Mouse (Mus musculus): ENCODE measurements at regions not wholly inside any gene's neighbourhood (a gene's known extent, or its start where the extent isn't known, plus 50 kb on each side); places are given as distances from the start of the nearest gene placed in this dataset.

- Histone ChIP-seq H3K36me3 (ENCODE audit: control insufficient read depth, insufficient read depth, low read length) (no peaks in the 10 kb centered on the region), H3K4me3 (ENCODE audit: low read depth, low read length) (no peak overlapping the region), H3K9me3 (replicated peaks; ENCODE audit: control insufficient read depth, low read length, poor library complexity, severe bottlenecking) (no peaks in the 10 kb centered on the region), H3K4me1 (ENCODE audit: control insufficient read depth, insufficient read depth, low read length) (no peaks in the 10 kb centered on the region), H3K9ac (ENCODE audit: low read depth, low read length) (no peak overlapping the region), H3K27me3 (ENCODE audit: control insufficient read depth, insufficient read depth, low read depth, low read length) (no peaks in the 10 kb centered on the region), H3K27ac (ENCODE audit: low read length) (no peak overlapping the region), H3K4me2 (ENCODE audit: low read length) (no peak overlapping the region)
- no peak for ATAC-seq
- WGBS: 94% methylated on average over 8 of the region's 8 CpGs
These were observed 88.4 kb upstream of the Tbl1xr1 start for GRCm38 (mm10) chr3:21988010-21988531.

- H3K4me1 ChIP-seq (ENCODE audit: control insufficient read depth, insufficient read depth, low read length): no peaks in the 10 kb centered on the region
- 84% methylated on average over 4 of the region's 4 CpGs for WGBS
- no peak overlapping the region for H3K27ac ChIP-seq (ENCODE audit: low read length)
- H3K4me2 ChIP-seq (ENCODE audit: low read length): no peak overlapping the region
- no peaks in the 10 kb centered on the region for H3K36me3 ChIP-seq (ENCODE audit: control insufficient read depth, insufficient read depth, low read length)
- H3K27me3 ChIP-seq (ENCODE audit: control insufficient read depth, insufficient read depth, low read depth, low read length): no peaks in the 10 kb centered on the region
- H3K9ac ChIP-seq (ENCODE audit: low read depth, low read length): no peak overlapping the region
- ATAC-seq: no peak
- no peaks in the 10 kb centered on the region for H3K9me3 ChIP-seq (replicated peaks; ENCODE audit: control insufficient read depth, low read length, poor library complexity, severe bottlenecking)
- H3K4me3 ChIP-seq (ENCODE audit: low read depth, low read length): no peak overlapping the region
These were observed 85.9 kb upstream of the Tbl1xr1 start for GRCm38 (mm10) chr3:21990526-21990925.

GRCm38 (mm10) chr3:21991681-21992152 is 84.7 kb upstream of the Tbl1xr1 start:
- Histone ChIP-seq H3K4me1 (ENCODE audit: control insufficient read depth, insufficient read depth, low read length) (no peaks in the 10 kb centered on the region), H3K4me3 (ENCODE audit: low read depth, low read length) (no peak overlapping the region), H3K4me2 (ENCODE audit: low read length) (no peak overlapping the region), H3K27ac (ENCODE audit: low read length) (no peak overlapping the region), H3K27me3 (ENCODE audit: control insufficient read depth, insufficient read depth, low read depth, low read length) (no peaks in the 10 kb centered on the region), H3K9me3 (replicated peaks; ENCODE audit: control insufficient read depth, low read length, poor library complexity, severe bottlenecking) (no peaks in the 10 kb centered on the region), H3K36me3 (ENCODE audit: control insufficient read depth, insufficient read depth, low read length) (no peaks in the 10 kb centered on the region), H3K9ac (ENCODE audit: low read depth, low read length) (no peak overlapping the region)
- no peak for ATAC-seq
- WGBS: 75% methylated on average over 9 of the region's 9 CpGs

- no peaks in the 10 kb centered on the region for H3K4me1 ChIP-seq (ENCODE audit: control insufficient read depth, insufficient read depth, low read length)
- no peak for ATAC-seq
- 90% methylated on average over 5 of the region's 5 CpGs for WGBS
These were observed 84.2 kb upstream of the Tbl1xr1 start for GRCm38 (mm10) chr3:21992203-21992602.

GRCm38 (mm10) chr3:21993961-21994360 is 82.5 kb upstream of the Tbl1xr1 start:
- Histone ChIP-seq H3K27me3 (ENCODE audit: control insufficient read depth, insufficient read depth, low read depth, low read length) (no peaks in the 10 kb centered on the region), H3K4me2 (ENCODE audit: low read length) (no peak overlapping the region), H3K9me3 (replicated peaks; ENCODE audit: control insufficient read depth, low read length, poor library complexity, severe bottlenecking) (no peaks in the 10 kb centered on the region), H3K36me3 (ENCODE audit: control insufficient read depth, insufficient read depth, low read length) (no peaks in the 10 kb centered on the region), H3K4me1 (ENCODE audit: control insufficient read depth, insufficient read depth, low read length) (no peaks in the 10 kb centered on the region), H3K27ac (ENCODE audit: low read length) (no peak overlapping the region), H3K4me3 (ENCODE audit: low read depth, low read length) (no peak overlapping the region), H3K9ac (ENCODE audit: low read depth, low read length) (no peak overlapping the region)
- WGBS: 91% methylated on average over 2 of the region's 2 CpGs
- ATAC-seq: no peak

More at GRCm38 (mm10) chr3:21992203-21992602, 84.2 kb upstream of the Tbl1xr1 start:
- Histone ChIP-seq H3K27me3 (ENCODE audit: control insufficient read depth, insufficient read depth, low read depth, low read length) (no peaks in the 10 kb centered on the region), H3K4me3 (ENCODE audit: low read depth, low read length) (no peak overlapping the region), H3K9ac (ENCODE audit: low read depth, low read length) (no peak overlapping the region), H3K36me3 (ENCODE audit: control insufficient read depth, insufficient read depth, low read length) (no peaks in the 10 kb centered on the region), H3K4me2 (ENCODE audit: low read length) (no peak overlapping the region), H3K9me3 (replicated peaks; ENCODE audit: control insufficient read depth, low read length, poor library complexity, severe bottlenecking) (no peaks in the 10 kb centered on the region), H3K27ac (ENCODE audit: low read length) (no peak overlapping the region)

- H3K36me3 ChIP-seq (ENCODE audit: control insufficient read depth, insufficient read depth, low read length): no peaks in the 10 kb centered on the region
- 80% methylated on average over 8 of the region's 8 CpGs for WGBS
- H3K4me3 ChIP-seq (ENCODE audit: low read depth, low read length): no peak overlapping the region
- ATAC-seq: no peak
- no peaks in the 10 kb centered on the region for H3K27me3 ChIP-seq (ENCODE audit: control insufficient read depth, insufficient read depth, low read depth, low read length)
- H3K9ac ChIP-seq (ENCODE audit: low read depth, low read length): no peak overlapping the region
- no peak overlapping the region for H3K4me2 ChIP-seq (ENCODE audit: low read length)
- H3K9me3 ChIP-seq (replicated peaks; ENCODE audit: control insufficient read depth, low read length, poor library complexity, severe bottlenecking): no peaks in the 10 kb centered on the region
- no peak overlapping the region for H3K27ac ChIP-seq (ENCODE audit: low read length)
- H3K4me1 ChIP-seq (ENCODE audit: control insufficient read depth, insufficient read depth, low read length): no peaks in the 10 kb centered on the region
These were observed 80.7 kb upstream of the Tbl1xr1 start for GRCm38 (mm10) chr3:21995566-21996391.

- no peak overlapping the region for H3K4me2 ChIP-seq (ENCODE audit: low read length)
- no peaks in the 10 kb centered on the region for H3K36me3 ChIP-seq (ENCODE audit: control insufficient read depth, insufficient read depth, low read length)
- no peaks in the 10 kb centered on the region for H3K27me3 ChIP-seq (ENCODE audit: control insufficient read depth, insufficient read depth, low read depth, low read length)
- H3K9me3 ChIP-seq (replicated peaks; ENCODE audit: control insufficient read depth, low read length, poor library complexity, severe bottlenecking): no peaks in the 10 kb centered on the region
- WGBS: 86% methylated on average over 3 of the region's 3 CpGs
- H3K4me3 ChIP-seq (ENCODE audit: low read depth, low read length): no peak overlapping the region
- no peaks in the 10 kb centered on the region for H3K4me1 ChIP-seq (ENCODE audit: control insufficient read depth, insufficient read depth, low read length)
- no peak overlapping the region for H3K9ac ChIP-seq (ENCODE audit: low read depth, low read length)
- no peak overlapping the region for H3K27ac ChIP-seq (ENCODE audit: low read length)
- no peak for ATAC-seq
These were observed 79.1 kb upstream of the Tbl1xr1 start for GRCm38 (mm10) chr3:21997387-21997786.

GRCm38 (mm10) chr3:22005456-22005855 is 71.0 kb upstream of the Tbl1xr1 start:
- no peak for ATAC-seq
- H3K27me3 ChIP-seq (ENCODE audit: control insufficient read depth, insufficient read depth, low read depth, low read length): no peaks in the 10 kb centered on the region
- H3K36me3 ChIP-seq (ENCODE audit: control insufficient read depth, insufficient read depth, low read length): no peaks in the 10 kb centered on the region
- no peak overlapping the region for H3K9ac ChIP-seq (ENCODE audit: low read depth, low read length)
- H3K4me3 ChIP-seq (ENCODE audit: low read depth, low read length): no peak overlapping the region
- no peak overlapping the region for H3K27ac ChIP-seq (ENCODE audit: low read length)
- no peaks in the 10 kb centered on the region for H3K4me1 ChIP-seq (ENCODE audit: control insufficient read depth, insufficient read depth, low read length)
- H3K4me2 ChIP-seq (ENCODE audit: low read length): no peak overlapping the region
- 74% methylated on average over 9 of the region's 9 CpGs for WGBS
- no peaks in the 10 kb centered on the region for H3K9me3 ChIP-seq (replicated peaks; ENCODE audit: control insufficient read depth, low read length, poor library complexity, severe bottlenecking)

GRCm38 (mm10) chr3:22006113-22006512 is 70.3 kb upstream of the Tbl1xr1 start:
- H3K27me3 ChIP-seq (ENCODE audit: control insufficient read depth, insufficient read depth, low read depth, low read length): no peaks in the 10 kb centered on the region
- H3K4me2 ChIP-seq (ENCODE audit: low read length): no peak overlapping the region
- H3K4me1 ChIP-seq (ENCODE audit: control insufficient read depth, insufficient read depth, low read length): no peaks in the 10 kb centered on the region
- WGBS: 54% methylated on average over 1 of the region's 1 CpGs
- no peaks in the 10 kb centered on the region for H3K9me3 ChIP-seq (replicated peaks; ENCODE audit: control insufficient read depth, low read length, poor library complexity, severe bottlenecking)
- ATAC-seq: no peak
- H3K4me3 ChIP-seq (ENCODE audit: low read depth, low read length): no peak overlapping the region
- no peak overlapping the region for H3K9ac ChIP-seq (ENCODE audit: low read depth, low read length)
- no peaks in the 10 kb centered on the region for H3K36me3 ChIP-seq (ENCODE audit: control insufficient read depth, insufficient read depth, low read length)
- H3K27ac ChIP-seq (ENCODE audit: low read length): no peak overlapping the region
